Mouse (Mus musculus): ENCODE data around the gene Rras2. TPM values are rescaled to one million over a fixed set of nuclear protein-coding genes. Genes with fewer than 3 reads are reported as not detected.

Rras2 gene
- polyA plus RNA-seq, 2 experiments, result 21.6 to 25.4 TPM

DNA sequence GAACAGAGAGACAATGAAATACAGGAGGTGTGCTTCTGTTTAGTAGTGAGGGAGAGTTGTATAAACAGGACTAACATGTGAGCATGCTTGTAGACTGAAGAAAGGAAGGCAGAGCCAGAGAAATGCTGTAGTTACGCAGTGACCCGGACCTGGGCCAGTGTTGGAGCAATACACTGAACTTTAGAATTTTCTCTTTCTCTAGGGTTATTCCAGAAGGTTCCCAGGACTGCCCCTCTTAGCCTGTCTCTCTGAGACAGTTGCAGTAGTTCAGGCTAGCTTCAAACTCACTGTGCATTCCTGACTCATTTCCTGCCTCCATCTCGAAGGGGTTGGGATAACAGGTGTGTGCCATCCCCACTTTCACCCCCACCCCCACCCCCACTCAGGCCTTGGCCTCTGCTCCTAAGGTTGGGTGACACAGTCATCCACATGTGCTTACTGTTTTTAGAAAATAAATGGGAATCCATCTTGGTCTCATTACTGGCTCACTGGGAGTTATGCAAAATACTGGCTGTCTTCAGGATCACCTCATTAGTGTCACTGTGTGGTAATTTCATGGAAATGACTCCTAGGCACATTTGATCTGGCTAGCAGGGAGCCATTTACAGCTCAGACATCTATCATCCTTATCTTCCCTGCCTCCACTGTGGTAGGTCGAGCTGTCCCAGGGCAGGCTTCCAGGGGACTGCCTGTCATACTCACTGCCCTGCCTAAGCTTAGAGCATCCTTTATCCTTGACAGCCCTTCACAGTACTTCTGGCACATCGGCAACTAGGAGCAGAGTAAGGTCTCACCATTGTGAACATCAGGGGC is 37.7 kb upstream of the Rras2 start:
- no peak overlapping the region for H3K4me3 ChIP-seq (replicated peaks; ENCODE audit: low read length)
- H3K9ac ChIP-seq (ENCODE audit: low read depth, low read length, severe bottlenecking), result no peak overlapping the region
- H3K4me2 ChIP-seq (replicated peaks; ENCODE audit: low read depth, low read length, severe bottlenecking), result no peak overlapping the region
- DNase-seq (ENCODE audit: low spot score) (no peak), ATAC-seq (ENCODE audit: low FRiP score, low read depth) (no peak)
- H3K9me3 ChIP-seq (ENCODE audit: control insufficient read depth, low read length), result no peaks in the 10 kb centered on the region
- no peaks in the 10 kb centered on the region for H3K36me3 ChIP-seq (ENCODE audit: control insufficient read depth, insufficient read depth, low read length)
- H3K27me3 ChIP-seq (ENCODE audit: control insufficient read depth, insufficient read depth, low read length), result no peaks in the 10 kb centered on the region
- H3K4me1 ChIP-seq (ENCODE audit: control insufficient read depth, insufficient read depth, low read length), result no peaks in the 10 kb centered on the region
- 39% methylated on average over 5 of the region's 5 CpGs for WGBS
- no peak overlapping the region for H3K27ac ChIP-seq (replicated peaks; ENCODE audit: low read depth, low read length)
- no peak for TF ChIP-seq POLR2A (IDR thresholded peaks at IDR 0.05; ENCODE audit: borderline replicate concordance, extremely low read depth, insufficient read depth, insufficient read length)

DNA sequence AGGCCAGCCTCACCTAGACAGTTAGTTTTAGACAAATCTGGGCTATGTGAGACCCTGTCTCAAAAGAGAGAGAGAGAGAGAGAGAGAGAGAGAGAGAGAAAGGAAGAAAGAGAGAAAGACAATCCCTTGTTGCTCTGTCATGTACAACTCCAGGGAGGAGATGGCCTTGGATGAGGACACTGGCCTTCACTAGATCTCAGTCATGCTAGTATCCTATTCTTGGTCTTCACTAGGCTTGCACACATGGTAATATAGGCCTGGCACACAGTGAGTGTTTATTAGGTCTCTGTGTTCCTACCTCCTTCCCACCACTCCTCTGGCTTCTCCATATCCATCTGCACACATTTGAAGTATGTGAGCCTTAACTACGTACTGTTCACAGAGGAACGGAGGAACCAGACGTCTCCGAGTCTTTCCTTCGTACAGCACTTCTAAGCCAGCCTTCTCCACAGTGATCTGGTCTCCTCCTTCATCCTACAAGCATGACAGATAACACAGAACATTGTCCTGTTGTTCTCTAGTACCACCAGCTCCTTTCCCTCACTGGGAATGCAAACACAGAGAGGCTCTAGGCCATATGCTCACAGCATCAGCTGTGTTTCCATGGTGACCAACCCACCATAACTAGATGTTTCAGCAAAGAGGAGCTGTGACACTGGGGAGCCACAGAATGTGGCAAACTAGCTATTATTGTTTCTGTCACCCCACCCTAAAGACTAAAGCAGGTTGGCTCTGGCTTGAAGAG is 33.6 kb upstream of the Rras2 start:
- no peaks in the 10 kb centered on the region for H3K36me3 ChIP-seq (ENCODE audit: control insufficient read depth, insufficient read depth, low read length)
- no peaks in the 10 kb centered on the region for H3K4me1 ChIP-seq (ENCODE audit: control insufficient read depth, insufficient read depth, low read length)
- H3K9ac ChIP-seq (ENCODE audit: low read depth, low read length, severe bottlenecking), result no peak overlapping the region
- TF ChIP-seq POLR2A (IDR thresholded peaks at IDR 0.05; ENCODE audit: borderline replicate concordance, extremely low read depth, insufficient read depth, insufficient read length), result no peak
- no peak overlapping the region for H3K27ac ChIP-seq (replicated peaks; ENCODE audit: low read depth, low read length)
- no peaks in the 10 kb centered on the region for H3K27me3 ChIP-seq (ENCODE audit: control insufficient read depth, insufficient read depth, low read length)
- H3K9me3 ChIP-seq (ENCODE audit: control insufficient read depth, low read length), result no peaks in the 10 kb centered on the region
- H3K4me2 ChIP-seq (replicated peaks; ENCODE audit: low read depth, low read length, severe bottlenecking), result no peak overlapping the region
- ATAC-seq (ENCODE audit: low FRiP score, low read depth) (no peak), DNase-seq (ENCODE audit: low spot score) (no peak)
- no peak overlapping the region for H3K4me3 ChIP-seq (replicated peaks; ENCODE audit: low read length)
- 89% methylated on average over 5 of the region's 5 CpGs for WGBS

DNA sequence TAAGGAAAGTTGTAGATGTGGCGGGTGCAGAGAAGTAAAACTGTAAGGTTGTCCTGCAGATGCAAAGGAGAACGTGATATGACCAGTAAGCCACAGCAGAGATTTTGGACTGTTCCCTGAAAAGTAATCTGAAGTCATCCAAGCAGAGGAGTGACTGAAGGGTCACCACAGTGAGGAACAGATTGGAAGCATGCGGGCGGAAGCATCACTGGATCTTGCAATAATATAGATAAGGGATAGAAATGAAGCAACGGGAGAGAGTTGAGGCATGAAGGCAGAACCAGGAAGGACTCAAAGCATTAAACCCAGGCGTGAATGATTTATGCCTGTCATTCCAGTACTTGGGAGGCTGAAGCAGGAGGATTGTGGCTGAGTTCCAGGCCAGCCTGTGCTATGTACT is 32.0 kb upstream of the Rras2 start:
- Histone ChIP-seq H3K27me3 (ENCODE audit: control insufficient read depth, insufficient read depth, low read length) (no peaks in the 10 kb centered on the region), H3K4me3 (replicated peaks; ENCODE audit: low read length) (no peak overlapping the region), H3K4me2 (replicated peaks; ENCODE audit: low read depth, low read length, severe bottlenecking) (no peak overlapping the region), H3K4me1 (ENCODE audit: control insufficient read depth, insufficient read depth, low read length) (no peaks in the 10 kb centered on the region), H3K9ac (ENCODE audit: low read depth, low read length, severe bottlenecking) (no peak overlapping the region), H3K9me3 (ENCODE audit: control insufficient read depth, low read length) (no peaks in the 10 kb centered on the region), H3K36me3 (ENCODE audit: control insufficient read depth, insufficient read depth, low read length) (no peaks in the 10 kb centered on the region), H3K27ac (replicated peaks; ENCODE audit: low read depth, low read length) (no peak overlapping the region)
- no peak for TF ChIP-seq POLR2A (IDR thresholded peaks at IDR 0.05; ENCODE audit: borderline replicate concordance, extremely low read depth, insufficient read depth, insufficient read length)
- 91% methylated on average over 6 of the region's 6 CpGs for WGBS
- no peak for ATAC-seq (ENCODE audit: low FRiP score, low read depth)
- DNase-seq (ENCODE audit: low spot score), result no peak

DNA sequence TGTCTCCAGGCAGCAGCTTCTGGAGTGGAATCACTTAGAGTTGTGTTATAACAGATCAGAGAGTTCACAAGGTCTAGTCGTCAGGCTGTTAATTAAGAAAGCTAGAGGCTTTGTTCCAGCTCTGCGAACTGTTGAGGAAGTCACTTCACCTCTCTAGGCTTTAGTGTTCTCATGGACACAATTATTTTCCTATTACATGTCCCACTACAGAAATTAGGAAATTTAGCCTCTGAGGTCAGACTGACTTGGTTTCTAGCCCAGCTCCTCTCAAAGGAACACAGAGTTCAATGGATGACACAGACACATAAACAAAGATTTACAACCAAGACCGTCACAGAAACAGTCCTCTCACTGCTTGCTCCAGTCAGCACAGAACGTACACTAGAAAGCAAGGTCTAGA is 31.6 kb upstream of the Rras2 start:
- ATAC-seq (ENCODE audit: low FRiP score, low read depth) (no peak), DNase-seq (ENCODE audit: low spot score) (no peak)
- 31% methylated on average over 4 of the region's 4 CpGs for WGBS
- Histone ChIP-seq H3K27me3 (ENCODE audit: control insufficient read depth, insufficient read depth, low read length) (no peaks in the 10 kb centered on the region), H3K4me1 (ENCODE audit: control insufficient read depth, insufficient read depth, low read length) (no peaks in the 10 kb centered on the region), H3K9me3 (ENCODE audit: control insufficient read depth, low read length) (no peaks in the 10 kb centered on the region), H3K27ac (replicated peaks; ENCODE audit: low read depth, low read length) (no peak overlapping the region), H3K4me3 (replicated peaks; ENCODE audit: low read length) (no peak overlapping the region), H3K36me3 (ENCODE audit: control insufficient read depth, insufficient read depth, low read length) (no peaks in the 10 kb centered on the region), H3K9ac (ENCODE audit: low read depth, low read length, severe bottlenecking) (no peak overlapping the region), H3K4me2 (replicated peaks; ENCODE audit: low read depth, low read length, severe bottlenecking) (no peak overlapping the region)
- TF ChIP-seq POLR2A (IDR thresholded peaks at IDR 0.05; ENCODE audit: borderline replicate concordance, extremely low read depth, insufficient read depth, insufficient read length), result no peak

DNA sequence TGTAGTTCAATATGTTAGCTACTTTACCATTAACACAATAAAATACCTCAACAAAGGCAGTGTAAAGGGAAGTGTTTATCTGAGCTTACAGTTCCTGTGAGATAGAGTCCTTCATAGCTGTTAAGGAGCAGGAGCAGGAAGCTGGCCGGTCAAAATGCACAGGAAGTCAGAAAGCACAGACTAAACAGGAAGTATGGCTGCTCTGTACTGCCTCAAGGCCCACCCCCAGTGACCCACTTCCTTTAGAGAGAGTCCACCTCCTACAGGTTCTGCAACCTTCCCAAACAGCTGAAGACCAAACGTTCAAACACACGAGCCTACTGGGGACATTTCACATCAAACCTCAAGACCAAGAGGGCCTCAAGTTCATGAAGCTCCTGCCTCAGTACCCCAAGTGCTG is 28.3 kb upstream of the Rras2 start:
- H3K4me3 ChIP-seq (replicated peaks; ENCODE audit: low read length), result no peak overlapping the region
- no peak overlapping the region for H3K27ac ChIP-seq (replicated peaks; ENCODE audit: low read depth, low read length)
- H3K9ac ChIP-seq (ENCODE audit: low read depth, low read length, severe bottlenecking), result no peak overlapping the region
- no peaks in the 10 kb centered on the region for H3K36me3 ChIP-seq (ENCODE audit: control insufficient read depth, insufficient read depth, low read length)
- H3K4me1 ChIP-seq (ENCODE audit: control insufficient read depth, insufficient read depth, low read length), result no peaks in the 10 kb centered on the region
- no peaks in the 10 kb centered on the region for H3K27me3 ChIP-seq (ENCODE audit: control insufficient read depth, insufficient read depth, low read length)
- WGBS, result 85% methylated on average over 3 of the region's 3 CpGs
- no peak overlapping the region for H3K4me2 ChIP-seq (replicated peaks; ENCODE audit: low read depth, low read length, severe bottlenecking)
- TF ChIP-seq POLR2A (IDR thresholded peaks at IDR 0.05; ENCODE audit: borderline replicate concordance, extremely low read depth, insufficient read depth, insufficient read length), result no peak
- no peak for ATAC-seq (ENCODE audit: low FRiP score, low read depth)
- H3K9me3 ChIP-seq (ENCODE audit: control insufficient read depth, low read length), result no peaks in the 10 kb centered on the region
- DNase-seq (ENCODE audit: low spot score), result no peak

All from limb, embryonic 14.5 days (tissue).